Mouse (Mus musculus) CH12.LX (cell line): ENCODE measurements around the gene Gtf3c5. TPM values are rescaled to one million over a fixed set of nuclear protein-coding genes. Genes with fewer than 3 reads are reported as not detected.
A peak's percentile ranks its signal among the peaks of the same experiment; 100 is the strongest.

ENCODE experiments used
- DNase-seq: peaks from one replicate; pipeline ENCODE4 v3.0.0-alpha.2; 2013; ENCODE audit errors: extremely low read depth
- H3K27ac ChIP-seq: 2 replicates; pipeline ENCODE4 v1.5.1; 2012; ENCODE audit warnings: low read depth, mild to moderate bottlenecking, control low read depth, moderate library complexity; ENCODE audit not compliant: insufficient read depth
- H3K27me3 ChIP-seq: replicated peaks from 2 replicates; pipeline ENCODE3; 2012; ENCODE audit warnings: inconsistent platforms
- H3K36me3 ChIP-seq, 2 experiments: replicated peaks in 1 of 2; 2 replicates each; pipeline versions ENCODE3 to v1.6.1; 2012; ENCODE audit warnings: inconsistent platforms in 1 of 2, low read length in 1 of 2, mild to moderate bottlenecking in 1 of 2, mixed read lengths in 1 of 2, moderate library complexity in 1 of 2; ENCODE audit not compliant: control insufficient read depth in 1 of 2, insufficient read depth in 1 of 2
- H3K4me1 ChIP-seq, 2 experiments: 2 replicates each; pipeline ENCODE4 v1.6.1; 2012; ENCODE audit warnings: inconsistent platforms in 1 of 2, moderate library complexity in 1 of 2; ENCODE audit not compliant: insufficient read depth in 2 of 2, control insufficient read depth in 1 of 2
- H3K4me2 ChIP-seq: 2 replicates; pipeline ENCODE4 v1.6.1; 2012; ENCODE audit warnings: low read depth, mild to moderate bottlenecking, control low read depth; ENCODE audit not compliant: poor library complexity, insufficient read depth, severe bottlenecking
- H3K4me3 ChIP-seq, 3 experiments: fragments of 150-350 bp in 1 of 3; sonication (generic) in 1 of 3; replicated peaks in 1 of 3; 2 replicates each; pipeline versions ENCODE3 to v1.5.1; 2011 to 2012; ENCODE audit warnings: low read depth in 2 of 3, low read length in 2 of 3, mild to moderate bottlenecking in 2 of 3, moderate library complexity in 2 of 3, control low read depth in 1 of 3, improper control_type of control experiment in 1 of 3, inconsistent platforms in 1 of 3, mixed read lengths in 1 of 3; ENCODE audit not compliant: poor library complexity in 1 of 3
- H3K79me2 ChIP-seq: replicated peaks from 2 replicates; pipeline ENCODE4 v1.6.1; 2012; ENCODE audit warnings: mild to moderate bottlenecking, moderate library complexity; ENCODE audit not compliant: control insufficient read depth, poor library complexity, insufficient read depth, severe bottlenecking; ENCODE audit errors: extremely low read depth
- H3K9ac ChIP-seq: 2 replicates; pipeline ENCODE4 v1.6.1; 2012; ENCODE audit warnings: low read depth, mild to moderate bottlenecking, control low read depth, moderate library complexity; ENCODE audit not compliant: insufficient read depth
- H3K9me3 ChIP-seq: replicated peaks from 2 replicates; pipeline ENCODE3; 2012; ENCODE audit warnings: low read length, inconsistent platforms, mixed read lengths
- CHD1 ChIP-seq: IDR thresholded peaks from 2 replicates; pipeline ENCODE4 v1.6.1; 2012; ENCODE audit warnings: low read depth, low read length, improper control_type of control experiment, inconsistent platforms
- GABPA ChIP-seq: IDR thresholded peaks from 2 replicates; pipeline ENCODE4 v1.6.1; 2012; ENCODE audit warnings: low read depth, low read length, improper control_type of control experiment, inconsistent platforms; ENCODE audit not compliant: insufficient replicate concordance
- IRF4 ChIP-seq: IDR thresholded peaks from 2 replicates; pipeline ENCODE4 v1.6.1; 2014; ENCODE audit warnings: low read depth, mild to moderate bottlenecking, inconsistent platforms, low read length, improper control_type of control experiment
- JUND ChIP-seq: conservative IDR thresholded peaks from 2 replicates; pipeline ENCODE4 v1.6.1; 2011; ENCODE audit warnings: low read depth, low read length, improper control_type of control experiment
- MAFK ChIP-seq: IDR thresholded peaks from 2 replicates; pipeline ENCODE4 v1.6.1; 2011; ENCODE audit warnings: low read length, improper control_type of control experiment; ENCODE audit not compliant: insufficient replicate concordance
- MXI1 ChIP-seq: IDR thresholded peaks from 2 replicates; pipeline ENCODE4 v1.6.1; 2011; ENCODE audit warnings: mild to moderate bottlenecking, low read depth, low read length, improper control_type of control experiment
- NELFE ChIP-seq: IDR thresholded peaks from 2 replicates; pipeline ENCODE4 v1.6.1; 2011; ENCODE audit warnings: low read depth, low read length, improper control_type of control experiment
- NRF1 ChIP-seq: IDR thresholded peaks from 2 replicates; pipeline ENCODE4 v1.6.1; 2014; ENCODE audit warnings: low read depth, mild to moderate bottlenecking, inconsistent platforms, low read length, improper control_type of control experiment, moderate library complexity
- POLR2A ChIP-seq: IDR thresholded peaks from 2 replicates; pipeline ENCODE4 v1.6.1; 2011; ENCODE audit warnings: low read depth, mild to moderate bottlenecking, improper control_type of control experiment, low read length
- RCOR1 ChIP-seq: conservative IDR thresholded peaks from 2 replicates; pipeline ENCODE4 v1.6.1; 2012; ENCODE audit warnings: low read depth, mild to moderate bottlenecking, inconsistent platforms, low read length, improper control_type of control experiment
- SMC3 ChIP-seq: IDR thresholded peaks from 2 replicates; pipeline ENCODE4 v1.6.1; 2011; ENCODE audit warnings: low read depth, low read length, improper control_type of control experiment
- TCF12 ChIP-seq: IDR thresholded peaks from 2 replicates; pipeline ENCODE4 v1.6.1; 2014; ENCODE audit warnings: low read depth, mild to moderate bottlenecking, inconsistent platforms, low read length, improper control_type of control experiment
- UBTF ChIP-seq: IDR thresholded peaks from 2 replicates; pipeline ENCODE4 v1.6.1; 2012; ENCODE audit warnings: low read depth, mild to moderate bottlenecking, inconsistent platforms, low read length, improper control_type of control experiment, moderate library complexity
- USF1 ChIP-seq: IDR thresholded peaks from 2 replicates; pipeline ENCODE4 v1.6.1; 2014; ENCODE audit warnings: low read depth, mild to moderate bottlenecking, inconsistent platforms, low read length, improper control_type of control experiment
- ZKSCAN1 ChIP-seq: IDR thresholded peaks from 2 replicates; pipeline ENCODE4 v1.6.1; 2012; ENCODE audit warnings: low read depth, inconsistent platforms, low read length, improper control_type of control experiment, borderline replicate concordance
- ZNF384 ChIP-seq: IDR thresholded peaks from 2 replicates; pipeline ENCODE4 v1.6.1; 2012; ENCODE audit warnings: low read depth, low read length, improper control_type of control experiment, inconsistent platforms
- dilution Hi-C: fragments of 300-500 bp; cut with MboI; formaldehyde crosslinking; loops from 2 replicates; pipeline ENCODE4 v1.14.3; 2020; ENCODE audit warnings: low sequenced_read_pairs; ENCODE audit not compliant: extremely low pct_unique_long_range_greater_than_20kb, extremely low pct_ligation_motif_present
- in situ Hi-C: fragments of 300-500 bp; cut with MboI; formaldehyde crosslinking; loops from 3 replicates; pipeline ENCODE4 v1.14.3; 2019; ENCODE audit warnings: low sequenced_read_pairs, low pct_ligation_motif_present, low pct_unique_long_range_greater_than_20kb, mixed read lengths
- polyA plus RNA-seq: library from polyadenylated mRNA; unstranded; fragments of >175 nt; gene quantifications from 2 replicates; pipeline ENCODE4 v1.2.1, GENCODE M21; 2012; ENCODE audit warnings: low read depth; ENCODE audit not compliant: insufficient read length
- total RNA-seq, 2 experiments: library from RNA; depleted of rRNA; stranded (reverse); fragments of 300-350 nt in 1 of 2; fragments of >200 nt in 1 of 2; gene quantifications; 2 replicates each; pipeline ENCODE4 v1.2.3; 2012 to 2014

Gtf3c5 gene
- total and polyA plus RNA-seq, 3 experiments = 8.6 to 27.4 (median 12.5) TPM

DNA sequence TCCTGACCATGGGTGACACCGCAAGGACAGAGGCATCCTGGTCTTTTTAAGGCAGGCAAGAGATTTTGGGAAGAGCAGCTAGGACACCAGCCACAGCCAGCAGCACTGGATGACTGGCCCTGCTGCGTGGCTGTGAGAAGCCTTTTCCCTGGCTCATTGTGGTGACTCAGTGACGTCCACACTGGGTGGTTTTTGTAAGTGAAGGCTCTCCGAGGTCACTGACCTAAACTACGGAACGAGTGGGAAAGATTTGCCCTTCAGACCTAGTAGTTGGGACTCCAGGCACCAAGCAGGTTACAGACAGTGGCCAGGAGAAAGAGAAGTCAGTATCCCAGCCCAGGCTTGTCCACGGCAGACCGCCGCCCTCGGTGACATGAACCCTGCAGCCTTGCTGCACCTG, 59.1 kb downstream of the Gtf3c5 start:
- TF ChIP-seq USF1 (no peak), IRF4 (no peak), NELFE (no peak), RCOR1 (no peak), SMC3 (no peak), GABPA (no peak), NRF1 (no peak), JUND (no peak), MAFK (no peak), CHD1 (no peak), POLR2A (no peak), MXI1 (no peak)

DNA sequence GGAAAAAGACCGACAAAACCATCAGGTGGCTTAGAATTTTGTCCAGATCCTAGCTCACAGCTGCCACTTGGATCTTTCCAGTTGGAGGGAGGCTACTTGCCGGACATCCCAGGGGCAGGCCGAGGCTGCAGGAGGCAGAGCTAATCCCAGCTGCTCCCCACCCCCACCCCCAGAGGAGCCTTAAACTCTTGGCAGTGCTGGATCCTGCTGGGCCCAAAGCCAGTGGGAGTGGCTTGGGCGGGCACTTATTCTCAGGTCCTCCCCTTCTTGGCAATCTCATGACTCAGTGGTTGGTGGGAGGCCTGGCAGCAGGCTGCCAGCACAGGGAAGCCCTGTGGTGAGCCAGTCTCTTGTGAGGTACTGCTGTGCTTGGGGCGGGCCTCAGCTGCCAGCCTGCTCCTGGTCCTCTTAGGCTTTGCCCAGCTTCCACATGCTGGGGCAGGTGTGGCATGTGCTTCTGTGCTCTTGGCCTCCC, 59.9 kb downstream of the Gtf3c5 start:
- H3K36me3 ChIP-seq = peaks cover 0 to 8% of the 10 kb centered on the region in 2 experiments
- no peak for TF ChIP-seq TCF12
- TF ChIP-seq ZKSCAN1 = no peak
- TF ChIP-seq MAFK = no peak
- in situ Hi-C loops = no loop called here
- H3K4me3 ChIP-seq = no peak overlapping the region
- no peak overlapping the region for H3K4me2 ChIP-seq
- H3K27me3 ChIP-seq = no peaks in the 10 kb centered on the region
- peaks cover 40 to 83% of the 10 kb centered on the region in 2 experiments for H3K4me1 ChIP-seq
- H3K79me2 ChIP-seq = no peaks in the 10 kb centered on the region
- H3K27ac ChIP-seq = no peak overlapping the region
- peak; percentile 55 for DNase-seq
- dilution Hi-C loops = no loop called here
- H3K9me3 ChIP-seq = no peaks in the 10 kb centered on the region
- no peak overlapping the region for H3K9ac ChIP-seq

More for the DNA sequence above, 59.1 kb downstream of the Gtf3c5 start:
- H3K27ac ChIP-seq = peak overlapping the region; percentile 95
- H3K9ac ChIP-seq = no peak overlapping the region
- H3K79me2 ChIP-seq = no peaks in the 10 kb centered on the region
- no peak overlapping the region for H3K4me2 ChIP-seq
- no peak overlapping the region for H3K4me3 ChIP-seq
- H3K36me3 ChIP-seq = peaks cover 0 to 8% of the 10 kb centered on the region in 2 experiments
- in situ Hi-C loops (no loop called here), dilution Hi-C loops (no loop called here)
- peaks cover 36 to 82% of the 10 kb centered on the region in 2 experiments for H3K4me1 ChIP-seq
- H3K27me3 ChIP-seq = no peaks in the 10 kb centered on the region
- no peak for DNase-seq
- no peaks in the 10 kb centered on the region for H3K9me3 ChIP-seq

DNA sequence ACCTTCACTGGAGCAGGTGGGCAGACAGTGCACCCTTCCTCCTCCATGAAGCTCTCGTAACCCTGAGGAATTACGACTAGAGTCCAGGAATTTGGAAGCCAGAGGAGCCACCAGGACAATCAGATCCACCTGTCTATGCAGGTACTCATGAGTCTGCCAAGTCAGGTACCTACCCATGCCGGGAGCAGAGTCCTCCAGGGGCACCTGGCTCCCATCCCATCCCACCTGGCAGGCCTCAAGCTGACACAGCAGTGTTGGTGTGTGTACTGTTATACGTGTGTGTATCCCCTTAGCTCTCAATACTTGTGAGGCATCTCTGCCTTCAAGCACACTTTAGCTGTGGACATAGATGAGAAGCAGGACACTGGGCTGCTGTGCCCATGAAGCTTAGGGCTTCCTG, 61.4 kb downstream of the Gtf3c5 start:
- peaks cover 49 to 84% of the 10 kb centered on the region in 2 experiments for H3K4me1 ChIP-seq

More for the DNA sequence above, 61.4 kb downstream of the Gtf3c5 start:
- no peaks in the 10 kb centered on the region for H3K9me3 ChIP-seq
- H3K4me3 ChIP-seq = no peak overlapping the region
- in situ Hi-C loops = no loop called here
- no peak for DNase-seq
- H3K27ac ChIP-seq = no peak overlapping the region
- peaks cover 0 to 6% of the 10 kb centered on the region in 2 experiments for H3K36me3 ChIP-seq
- H3K79me2 ChIP-seq = no peaks in the 10 kb centered on the region
- no peaks in the 10 kb centered on the region for H3K27me3 ChIP-seq
- TF ChIP-seq UBTF (no peak), TCF12 (no peak), ZNF384 (no peak)
- dilution Hi-C loops = no loop called here
- H3K4me2 ChIP-seq = no peak overlapping the region
- no peak overlapping the region for H3K9ac ChIP-seq
